Mouse (Mus musculus) layer of hippocampus, adult 18-20 months (tissue): ENCODE data around the gene Stkld1. TPM values are rescaled to one million over a fixed set of nuclear protein-coding genes. Genes with fewer than 3 reads are reported as not detected.
"Not testable (repeated sequence)": the region's sequence is repeated elsewhere in the genome, so short reads cannot be mapped to it uniquely, and the experiment has no call there.

Source experiments
- DNase-seq, 2 experiments: peaks; one replicate each; pipeline ENCODE4 v3.0.0; 2022; ENCODE audit warnings: low spot score in 2 of 2
- long read RNA-seq: library from polyadenylated mRNA; stranded (forward); transcript quantifications from one replicate; pipeline ENCODE4 v2.0.0, GENCODE M21; 2021
- total RNA-seq, 2 experiments: library from RNA; stranded (reverse); gene quantifications; 2 replicates each; pipeline ENCODE4 v1.2.3; 2021

The Stkld1 gene
- under 1 TPM; 0.15 to 0.30 TPM for total RNA-seq
- long read RNA-seq, result 0 reads

DNA sequence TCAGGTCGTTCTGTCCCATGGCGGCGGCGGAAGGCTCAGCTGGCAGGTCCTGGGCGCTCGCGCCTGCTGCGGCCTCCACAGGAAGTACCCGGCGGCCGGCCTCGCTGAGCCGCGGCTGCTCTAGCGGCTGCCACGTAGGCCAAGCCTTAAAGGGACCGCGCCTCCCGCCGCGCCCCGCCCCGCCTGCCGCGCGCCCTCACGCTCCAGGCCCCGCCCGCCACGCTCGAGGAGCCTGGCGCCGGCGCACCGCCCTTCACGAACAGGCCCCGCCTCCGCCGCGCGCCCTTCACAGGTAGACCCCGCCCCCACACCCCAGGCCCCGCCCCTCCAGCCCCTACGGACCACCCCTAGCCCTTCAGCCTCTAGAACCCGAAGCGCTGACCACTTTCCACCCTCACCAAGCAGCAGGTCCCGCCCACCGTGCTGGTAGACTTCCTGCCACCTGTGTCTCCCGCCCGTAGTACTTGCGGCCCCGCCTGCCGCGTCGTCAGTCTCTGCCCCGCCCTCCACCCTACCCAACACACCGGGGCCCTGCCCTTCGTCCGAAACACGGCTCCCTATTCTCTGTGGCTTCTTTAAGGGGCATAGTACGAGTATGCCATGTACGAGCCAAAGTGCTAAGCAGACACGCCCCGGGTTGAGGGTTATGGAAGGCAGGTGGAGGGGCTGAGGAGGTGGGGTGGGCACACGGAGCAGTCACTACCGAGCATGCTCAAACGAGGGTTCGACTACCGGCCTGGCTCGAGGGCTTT is at the start of gene Stkld1, which contains the start of gene Surf4:
Gene Stkld1, plus strand, starts transcription at position 744 of the 752 bp plus-strand sequence.
Gene Surf4, minus strand, starts transcription at position 625 of the 752 bp plus-strand sequence.
- peak; percentile 87 to 94 for DNase-seq

DNA sequence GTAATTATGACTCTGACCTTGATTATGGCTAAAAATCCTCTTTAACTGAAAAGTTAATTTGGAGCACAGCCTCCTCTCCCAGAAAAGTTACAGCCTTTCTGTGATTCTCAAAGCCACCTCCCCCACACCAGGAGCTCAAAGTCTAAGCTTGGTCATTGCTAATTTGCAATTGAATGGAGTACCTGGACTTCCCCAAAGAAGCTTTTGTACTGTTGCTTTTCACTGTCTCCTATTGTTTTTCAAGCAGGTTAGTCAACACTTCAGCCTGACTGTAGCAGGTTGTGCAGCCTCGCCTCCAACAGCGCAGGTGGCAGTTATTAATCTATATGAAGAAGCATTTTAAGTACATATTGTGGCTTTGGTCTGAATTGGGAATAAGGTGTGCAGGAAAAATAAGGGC is 48.3 kb upstream of the Stkld1 start:
- DNase-seq, result not testable (repeated sequence)

DNA sequence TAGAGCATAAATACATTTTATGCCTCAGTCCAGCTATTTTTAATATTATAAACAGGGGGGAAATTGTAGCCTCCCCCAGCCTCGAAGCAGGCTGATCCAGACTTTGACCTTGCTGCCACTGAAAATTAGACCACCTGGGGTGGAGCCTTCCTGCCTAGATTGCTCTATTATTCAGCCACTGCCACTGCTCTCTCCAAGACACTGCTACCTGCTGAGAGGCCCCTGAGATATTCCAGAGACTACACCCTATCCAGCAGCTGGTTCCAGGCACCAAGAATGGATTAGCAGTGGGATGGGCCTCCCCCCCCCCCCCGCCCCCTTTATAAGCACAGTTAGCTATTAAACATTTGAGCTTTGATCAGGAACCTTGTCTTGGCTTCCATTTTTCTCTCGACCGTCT is 47.7 kb upstream of the Stkld1 start:
- not testable (repeated sequence) for DNase-seq

DNA sequence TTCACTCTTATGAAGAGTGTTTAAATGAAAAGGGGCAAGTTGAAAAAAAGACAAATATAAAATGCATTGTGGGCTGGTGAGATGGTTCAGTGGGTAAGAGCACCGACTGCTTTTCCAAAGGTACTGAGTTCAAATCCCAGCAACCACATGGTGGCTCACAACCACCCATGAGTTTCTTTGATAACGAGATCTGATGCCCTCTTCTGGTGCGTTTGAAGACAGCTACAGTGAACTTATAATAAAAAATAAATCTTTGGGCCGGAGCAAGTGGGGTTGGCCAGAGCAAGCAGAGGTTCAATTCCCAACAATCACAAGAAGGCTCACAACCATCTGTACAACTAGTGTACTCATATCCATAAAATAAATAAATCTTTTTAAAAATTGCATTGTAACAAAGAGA is 37.9 kb upstream of the Stkld1 start:
- DNase-seq, result no peak

DNA sequence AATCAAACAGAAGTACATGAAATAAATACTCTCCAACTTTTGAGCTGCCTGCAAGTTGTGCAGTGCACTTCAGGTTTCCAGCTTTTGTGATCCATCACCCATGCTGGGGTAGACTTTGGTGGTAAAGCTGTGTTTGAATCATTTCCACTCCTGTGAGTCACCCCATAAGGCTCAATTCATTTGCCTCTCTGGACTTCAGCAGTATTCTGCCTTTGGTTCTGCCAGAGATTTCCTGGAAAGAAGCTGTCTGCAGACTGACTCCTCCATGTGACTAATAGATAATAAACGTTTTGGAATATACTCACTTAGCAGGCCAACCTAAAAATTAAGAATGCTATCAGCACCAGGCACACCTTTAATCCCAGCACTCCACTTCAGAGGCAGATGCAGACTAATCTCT is 33.1 kb upstream of the Stkld1 start:
- DNase-seq, result no peak

DNA sequence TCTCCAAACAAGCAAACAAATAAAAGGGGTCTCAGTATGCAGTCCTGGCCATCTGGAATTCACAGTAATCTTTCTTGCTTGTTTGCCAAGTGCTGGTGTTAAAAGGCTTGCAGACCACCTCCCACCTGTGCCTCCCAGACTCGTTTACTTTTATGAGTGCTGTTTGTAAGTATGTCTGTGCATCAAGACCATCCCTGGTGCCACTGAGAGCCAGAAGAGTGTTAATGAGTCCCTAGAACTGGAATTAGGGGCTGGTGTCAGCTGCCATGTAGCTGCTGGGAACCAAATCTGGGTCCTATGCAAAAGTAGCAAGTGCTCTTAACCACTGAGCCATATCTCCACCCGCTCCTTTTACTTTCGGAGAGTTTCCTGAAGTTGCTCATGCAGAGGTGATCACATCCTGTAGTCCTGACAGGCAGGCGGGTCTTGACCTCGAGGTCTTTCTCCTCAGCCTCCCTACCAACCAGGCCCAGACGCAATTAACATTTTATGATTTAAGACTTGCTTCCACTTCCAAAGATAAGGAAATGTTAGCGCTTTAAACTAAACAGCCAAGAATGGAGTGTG is 31.9 kb upstream of the Stkld1 start:
- no peak for DNase-seq

DNA sequence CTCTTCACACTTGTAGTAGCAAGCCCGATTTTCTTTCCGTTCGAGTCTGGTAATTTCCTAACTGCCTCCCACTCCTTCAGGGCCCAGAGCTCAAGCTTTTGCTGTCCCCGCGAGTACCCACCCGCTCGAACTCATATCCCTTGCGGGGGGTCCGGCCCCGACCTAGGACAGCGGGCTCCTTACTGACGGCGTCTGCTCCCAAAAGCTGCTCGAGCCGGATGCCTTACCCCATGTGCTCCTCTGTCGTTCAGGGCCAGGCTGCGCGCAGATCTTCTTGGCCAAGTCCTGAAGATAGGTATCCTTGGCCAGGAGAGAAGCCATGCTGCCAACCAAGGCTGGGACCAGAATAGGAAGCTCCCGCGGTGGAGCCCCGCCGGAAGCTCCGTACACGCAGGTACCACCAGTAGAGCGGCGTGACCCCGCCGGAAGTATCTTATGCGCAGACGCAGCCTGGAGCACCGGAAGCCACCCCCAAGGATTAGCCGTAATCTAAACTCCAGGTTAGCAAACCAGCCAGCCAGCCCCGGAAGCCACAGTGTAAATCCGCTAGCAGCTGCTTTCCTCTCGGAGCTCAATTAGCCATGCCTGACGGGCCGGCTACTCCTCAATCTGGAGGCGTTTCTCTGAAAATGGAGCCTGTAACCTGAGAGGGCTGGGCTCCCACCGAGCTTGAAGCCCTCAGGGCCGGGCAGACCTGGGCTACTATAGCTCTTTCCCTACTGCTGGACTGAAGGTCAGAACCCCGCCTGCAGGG is 31.2 kb upstream of the Stkld1 start, which contains the start of gene Surf6:
Gene Surf6, minus strand, starts transcription at position 413 of the 754 bp plus-strand sequence.
- peak; percentile 96 to 99 for DNase-seq

DNA sequence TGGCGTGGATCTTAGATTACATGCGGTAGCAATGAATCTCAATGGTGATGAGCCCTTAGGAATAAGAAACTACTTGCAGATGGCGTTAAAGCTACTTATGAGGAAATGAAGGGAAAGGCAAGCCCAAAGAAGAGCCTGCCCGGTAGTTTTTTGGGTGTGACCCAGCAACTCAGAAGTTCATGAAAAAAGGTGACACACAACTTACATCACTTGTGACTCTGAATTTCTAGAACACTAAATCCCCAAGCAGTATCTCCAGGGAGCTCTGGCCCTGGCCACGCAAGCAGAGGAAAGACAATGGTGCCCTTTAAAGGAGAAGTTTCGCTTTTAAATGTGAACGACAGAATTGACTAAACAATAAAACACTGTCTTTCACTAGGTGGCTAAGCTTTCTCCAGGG is 30.5 kb upstream of the Stkld1 start:
- DNase-seq, result no peak

DNA sequence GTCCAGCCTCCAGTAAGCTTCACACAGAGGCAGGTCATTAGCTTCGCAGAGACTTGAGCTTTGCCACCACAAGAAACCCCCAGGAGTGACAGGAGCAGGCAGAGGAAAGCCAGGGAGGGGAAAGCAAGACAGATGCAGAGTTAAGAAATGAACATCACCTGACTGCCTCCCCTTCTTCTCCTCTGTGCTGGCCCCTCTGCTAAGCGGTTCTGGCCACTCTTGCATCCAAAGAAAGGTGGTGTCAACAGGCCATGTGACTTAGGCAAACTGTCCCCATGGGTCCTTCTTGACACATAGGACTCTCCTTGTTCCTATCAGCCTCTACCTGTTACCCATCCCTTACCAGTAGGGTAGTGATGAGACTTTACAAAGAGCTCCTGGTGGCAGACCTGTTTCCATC is 27.9 kb upstream of the Stkld1 start:
- no peak for DNase-seq

DNA sequence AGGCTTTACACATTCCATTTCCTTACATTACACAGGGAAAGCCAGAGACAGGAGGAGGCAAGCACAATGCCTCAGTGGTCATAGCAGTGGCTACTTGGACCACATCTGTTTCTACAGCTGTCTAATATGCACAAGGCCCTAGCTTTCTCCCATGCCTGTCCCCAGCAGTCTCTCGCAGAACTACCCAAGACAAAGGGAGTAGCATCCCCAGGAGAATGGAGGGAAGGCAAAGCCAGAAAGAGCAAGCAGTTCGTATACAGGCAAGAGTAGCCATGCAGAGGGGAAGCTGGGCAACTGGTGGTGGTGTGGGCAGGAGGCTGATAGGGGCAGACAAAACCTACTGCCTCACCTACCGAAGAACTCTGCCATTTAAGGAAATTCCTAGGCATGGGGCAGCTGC is 27.4 kb upstream of the Stkld1 start:
- no peak for DNase-seq

DNA sequence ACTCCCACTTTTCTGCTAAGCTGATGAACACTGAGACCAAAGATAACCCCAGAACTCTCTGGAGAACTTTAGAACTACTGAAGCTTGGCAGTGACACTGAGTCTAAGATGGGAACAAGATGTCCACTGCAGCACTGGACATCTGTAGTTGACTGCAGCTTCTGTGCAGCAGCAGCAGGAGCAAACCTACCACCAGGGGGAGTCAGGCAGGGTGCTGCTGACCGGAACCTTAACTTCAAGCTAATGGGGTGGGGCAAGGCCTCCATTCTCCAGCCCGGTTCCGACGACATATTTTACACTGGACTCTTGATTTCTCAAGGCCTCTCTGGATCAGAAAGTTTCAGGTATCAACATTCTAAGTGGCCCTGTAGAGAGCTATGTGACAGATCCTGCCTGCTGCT is 26.7 kb upstream of the Stkld1 start:
- no peak for DNase-seq

DNA sequence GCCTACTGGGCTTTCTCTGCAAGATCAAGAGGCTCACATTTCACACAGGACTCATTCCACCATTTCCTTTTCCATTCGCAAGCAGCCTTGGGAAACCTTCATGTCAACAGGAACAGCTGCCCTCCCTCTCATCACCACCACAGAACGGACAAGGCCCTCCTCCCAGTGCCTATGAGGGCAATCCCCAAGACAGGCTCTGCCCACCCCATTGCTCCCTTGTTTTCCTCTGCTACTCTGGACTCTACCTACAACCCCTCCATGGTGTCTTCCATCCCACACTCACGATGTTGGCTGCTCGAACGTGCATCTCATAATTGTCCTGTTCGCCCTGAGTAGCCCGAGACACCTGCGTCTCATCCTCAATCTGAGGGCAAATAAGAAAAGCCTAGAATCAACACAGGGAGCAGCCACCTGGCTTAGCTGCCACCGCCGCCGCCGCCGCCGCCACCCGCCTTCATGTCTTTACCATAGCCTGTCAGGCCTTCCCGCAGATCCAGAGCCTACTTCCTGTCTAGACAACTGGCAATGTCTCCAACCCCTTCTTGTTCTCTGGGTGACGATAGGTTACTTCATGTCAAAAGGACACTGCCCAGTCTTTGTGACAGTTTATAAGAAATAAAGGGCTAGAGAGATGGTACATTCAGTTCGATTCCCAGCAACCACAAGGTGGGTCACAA is 25.0 kb upstream of the Stkld1 start:
- no peak for DNase-seq

DNA sequence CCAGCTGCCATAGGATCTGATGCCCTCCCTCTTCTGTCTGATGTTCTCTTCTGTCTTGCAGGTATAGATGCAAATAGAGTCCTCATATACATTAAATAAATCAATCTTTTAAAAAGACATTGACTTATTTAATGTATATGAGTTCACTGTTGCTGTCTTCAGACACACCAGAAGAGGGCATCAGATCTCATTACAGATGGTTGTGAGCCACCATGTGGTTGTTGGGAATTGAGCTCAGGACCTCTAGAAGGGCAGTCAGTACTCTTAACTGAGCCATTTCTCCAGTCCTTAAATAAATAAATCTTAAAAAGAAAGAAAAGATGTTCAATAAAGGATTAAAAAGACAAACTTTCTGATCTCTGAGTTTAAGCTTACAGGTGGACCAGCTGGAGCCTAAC is 24.5 kb upstream of the Stkld1 start:
- DNase-seq, result no peak

DNA sequence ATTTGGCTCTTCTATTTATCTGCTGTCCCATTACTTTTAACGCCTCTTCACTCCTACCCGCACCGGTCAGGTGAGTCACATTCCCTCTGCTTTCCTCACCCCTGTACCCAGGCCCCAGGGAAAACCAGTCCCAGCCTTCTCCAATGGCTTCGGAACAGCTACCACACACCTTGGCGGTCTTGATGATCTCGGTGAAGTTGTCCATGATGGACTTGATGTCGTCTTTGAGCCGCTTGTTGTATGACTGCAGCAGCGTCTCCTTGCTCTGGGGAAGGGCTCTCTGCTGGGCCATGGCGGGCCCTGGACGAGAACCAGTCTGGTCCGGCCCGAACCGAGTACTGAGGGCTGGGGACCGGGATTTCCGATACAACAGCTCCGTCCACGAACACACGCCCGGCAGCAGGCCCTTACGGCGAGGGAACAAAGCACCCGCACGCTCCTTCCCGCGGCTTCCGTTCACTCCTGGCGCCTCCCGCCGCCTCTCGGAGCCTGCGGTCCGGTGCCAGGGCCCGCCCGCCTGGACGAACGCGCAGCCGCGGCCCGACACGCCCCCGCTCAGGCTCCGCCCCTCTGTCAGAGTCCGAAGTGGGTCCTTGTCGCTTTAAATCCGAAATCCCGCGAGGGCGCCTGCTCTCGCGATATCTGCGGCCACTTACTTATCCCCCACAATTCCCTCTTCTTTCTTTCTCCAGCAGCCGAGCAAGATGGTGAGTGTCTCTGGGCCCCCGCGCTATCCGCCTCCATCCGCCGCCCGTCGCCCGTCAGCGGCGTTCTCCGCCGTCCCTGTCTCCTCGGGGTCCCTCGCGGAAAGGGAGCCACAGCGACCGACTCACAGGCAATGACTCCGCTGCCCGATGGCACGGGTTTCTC is 23.5 kb upstream of the Stkld1 start, which contains the start of the genes Med22 and Rpl7a:
Gene Med22, minus strand, starts transcription at position 554 of the 870 bp plus-strand sequence.
Gene Rpl7a, plus strand, starts transcription at position 641 of the 870 bp plus-strand sequence.
- DNase-seq, result peak; percentile 99 to 100

DNA sequence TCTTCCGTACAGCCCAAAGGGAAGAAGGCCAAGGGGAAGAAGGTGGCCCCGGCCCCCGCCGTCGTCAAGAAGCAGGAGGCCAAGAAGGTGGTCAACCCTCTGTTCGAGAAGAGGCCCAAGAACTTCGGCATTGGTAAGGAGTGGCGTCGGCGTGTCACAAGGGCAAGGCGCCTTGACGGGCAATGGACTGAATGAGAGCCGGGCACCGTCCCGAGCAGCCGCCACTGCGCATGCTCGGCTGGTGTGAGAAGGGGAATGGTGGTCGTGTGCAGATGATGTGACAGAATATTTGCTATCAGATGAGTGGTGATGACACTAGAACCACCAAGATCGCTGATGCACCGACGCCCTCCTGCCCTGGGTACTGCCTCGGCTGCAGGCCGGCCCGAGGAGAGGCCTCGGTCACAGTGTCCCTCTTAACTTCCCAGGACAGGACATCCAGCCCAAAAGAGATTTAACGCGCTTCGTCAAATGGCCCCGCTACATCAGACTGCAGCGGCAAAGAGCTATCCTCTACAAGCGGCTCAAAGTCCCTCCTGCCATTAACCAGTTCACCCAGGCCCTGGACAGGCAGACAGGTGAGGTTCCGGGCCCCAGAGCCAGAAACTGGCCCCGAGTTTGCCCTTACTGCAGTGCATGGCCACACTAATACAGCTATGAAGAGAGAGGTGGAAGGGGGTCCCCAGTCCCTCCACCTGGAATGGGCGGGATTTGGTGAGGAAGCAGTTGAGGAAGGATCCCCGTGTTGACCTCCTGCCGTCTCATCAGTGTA is 22.7 kb upstream of the Stkld1 start:
- peak; percentile 52 to 58 for DNase-seq

DNA sequence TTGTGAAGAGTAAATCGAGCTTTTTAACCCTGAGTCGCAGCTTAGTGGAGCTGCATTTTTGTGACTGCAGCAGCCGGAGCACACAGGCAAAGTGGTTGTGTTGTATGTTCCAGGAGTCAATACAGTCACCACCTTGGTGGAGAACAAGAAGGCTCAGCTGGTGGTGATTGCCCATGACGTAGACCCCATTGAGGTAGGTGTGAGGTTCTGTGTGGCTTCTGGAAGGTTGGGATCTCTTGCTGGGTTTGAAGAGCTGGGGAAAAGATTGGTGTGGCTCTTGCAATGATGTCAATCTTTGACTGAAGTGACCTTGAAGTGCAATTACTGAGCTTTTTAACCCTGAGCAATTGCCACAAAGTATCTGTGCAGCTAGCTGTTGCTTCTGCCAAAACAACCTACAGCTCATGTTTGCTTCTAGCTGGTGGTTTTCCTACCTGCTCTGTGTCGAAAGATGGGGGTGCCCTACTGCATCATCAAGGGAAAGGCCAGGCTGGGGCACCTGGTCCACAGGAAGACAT is 21.5 kb upstream of the Stkld1 start:
- DNase-seq, result no peak

DNA sequence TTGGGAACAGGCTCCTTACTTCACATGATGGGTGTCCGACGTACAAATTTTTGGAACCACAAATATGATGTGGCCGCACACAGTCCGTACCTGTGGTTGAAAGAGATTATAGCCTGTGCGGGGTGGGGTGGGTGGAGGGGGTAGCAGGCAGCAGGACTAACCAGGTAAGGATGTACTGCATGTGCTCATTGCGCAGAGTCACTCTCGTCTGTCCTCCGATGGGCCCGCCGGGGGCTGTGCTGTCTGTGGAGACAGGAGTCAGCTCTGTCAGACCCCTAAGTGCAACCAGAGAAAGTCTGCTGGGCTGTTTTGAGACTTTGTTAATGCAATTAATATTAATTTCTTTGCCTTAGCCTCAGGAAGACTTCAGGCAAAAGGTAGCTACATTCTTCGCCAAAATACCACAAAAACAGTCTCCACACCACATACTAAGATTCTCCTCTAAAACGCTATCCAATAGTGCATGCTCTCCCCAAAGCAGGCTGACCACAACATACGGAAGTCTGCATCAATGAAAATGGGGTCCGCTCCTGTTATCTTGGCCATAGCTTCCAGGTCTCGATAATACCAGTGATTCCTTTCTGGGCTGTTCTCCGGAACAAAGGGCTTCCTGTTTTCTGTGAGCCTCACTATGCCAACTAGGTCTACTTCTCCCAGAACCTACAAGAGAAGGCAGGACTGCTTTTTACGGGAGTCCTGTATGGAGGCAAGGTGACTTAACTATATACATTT is 20.3 kb upstream of the Stkld1 start:
- DNase-seq, result no peak

DNA sequence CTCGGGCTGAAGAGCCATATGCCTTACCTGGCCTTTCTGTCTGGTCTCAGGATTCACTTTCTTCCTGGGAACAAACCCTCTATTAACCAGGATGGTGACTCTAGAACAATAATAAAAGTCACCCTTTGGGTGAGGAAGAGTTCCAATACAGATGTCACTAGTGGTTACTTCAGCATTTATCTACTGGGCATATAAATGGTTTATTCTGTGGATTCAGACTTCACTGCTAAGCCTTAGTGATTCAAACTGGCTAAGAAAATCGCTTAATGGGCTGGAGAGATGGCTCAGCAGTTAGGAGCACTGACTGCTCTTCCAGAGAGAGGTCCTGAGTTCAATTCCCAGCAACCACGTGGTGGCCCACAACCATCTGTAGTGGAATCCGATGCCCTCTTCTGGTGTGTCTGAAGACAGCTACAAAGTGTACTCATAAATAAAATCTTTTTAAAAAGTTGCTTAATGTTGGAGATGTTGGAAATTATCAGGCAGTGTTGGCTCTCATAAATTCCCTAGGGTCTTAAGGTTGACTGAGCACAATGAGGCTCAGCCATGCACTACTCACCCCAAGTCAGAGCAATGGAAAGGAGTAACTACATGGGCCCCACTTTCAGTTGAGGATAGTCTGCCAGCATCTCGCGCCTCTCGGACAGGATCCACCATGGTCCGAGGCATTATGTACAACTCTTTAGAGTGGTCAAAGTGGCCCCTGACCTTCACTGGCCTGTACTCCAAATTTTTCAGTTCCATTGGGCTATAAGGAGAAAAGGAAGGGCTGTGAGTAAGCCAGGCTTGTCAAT is 19.5 kb upstream of the Stkld1 start:
- DNase-seq, result no peak
